Mouse (Mus musculus) heart, embryonic 11.5 days (tissue): Measurements from ENCODE around the gene Cxcl10. TPM values are rescaled to one million over a fixed set of nuclear protein-coding genes. Genes with fewer than 3 reads are reported as not detected.

Experiments used
- ATAC-seq: fragments of 200-750 bp; cut with Nextera tagmentation; replicated peaks from 2 replicates; pipeline ENCODE4 v1.8.0; 2017; ENCODE audit warnings: moderate library complexity; ENCODE audit not compliant: insufficient number of reproducible peaks, low FRiP score, low TSS enrichment
- H3K27ac ChIP-seq: fragments of 300-500 bp; sonication (generic); 2 replicates; pipeline ENCODE4 v1.5.1; 2014; ENCODE audit warnings: mild to moderate bottlenecking, low read depth, low read length
- H3K27me3 ChIP-seq: fragments of 300-500 bp; sonication (generic); 2 replicates; pipeline ENCODE4 v1.6.1; 2014; ENCODE audit warnings: mild to moderate bottlenecking, low read length, mixed read lengths; ENCODE audit not compliant: control insufficient read depth, insufficient read depth
- H3K36me3 ChIP-seq: fragments of 300-500 bp; sonication (generic); 2 replicates; pipeline ENCODE4 v1.6.1; 2014; ENCODE audit warnings: mild to moderate bottlenecking, low read length, moderate library complexity, mixed read lengths; ENCODE audit not compliant: control insufficient read depth, insufficient read depth
- H3K4me1 ChIP-seq: fragments of 300-500 bp; sonication (generic); 2 replicates; pipeline ENCODE4 v1.6.1; 2014; ENCODE audit warnings: low read length; ENCODE audit not compliant: control insufficient read depth, insufficient read depth
- H3K4me2 ChIP-seq: fragments of 300-500 bp; sonication (generic); 2 replicates; pipeline ENCODE4 v1.6.1; 2014; ENCODE audit warnings: mild to moderate bottlenecking, moderate library complexity
- H3K4me3 ChIP-seq: fragments of 300-500 bp; sonication (generic); 2 replicates; pipeline ENCODE4 v1.5.1; 2014; ENCODE audit warnings: low read depth, low read length
- H3K9ac ChIP-seq: fragments of 300-500 bp; sonication (generic); 2 replicates; pipeline ENCODE4 v1.6.1; 2014; ENCODE audit warnings: mild to moderate bottlenecking, low read depth, low read length, moderate library complexity
- H3K9me3 ChIP-seq: fragments of 300-500 bp; sonication (generic); replicated peaks from 2 replicates; pipeline ENCODE4 v1.6.1; 2016; ENCODE audit warnings: low read length; ENCODE audit not compliant: control insufficient read depth
- WGBS: fragments of 180-500 bp; shearing (Covaris S2); extraction: QIAGEN DNeasy Blood & Tissue Kit; methylation state at CpG from one replicate; pipeline ENCODE4 v1.1.7; 2014; ENCODE audit not compliant: insufficient replicate concordance; 5-methylcytosine and 5-hydroxymethylcytosine counted together
- polyA plus RNA-seq: library from polyadenylated mRNA; unstranded; fragments of >200 nt; fragmentation: Nextera tagmentation; extraction: Ambion mirVana; gene quantifications from 2 replicates; pipeline ENCODE4 v1.2.1, GENCODE M21; 2014

Cxcl10 gene
- polyA plus RNA-seq, 1 experiment from 2014 or later = 0.72 TPM

DNA sequence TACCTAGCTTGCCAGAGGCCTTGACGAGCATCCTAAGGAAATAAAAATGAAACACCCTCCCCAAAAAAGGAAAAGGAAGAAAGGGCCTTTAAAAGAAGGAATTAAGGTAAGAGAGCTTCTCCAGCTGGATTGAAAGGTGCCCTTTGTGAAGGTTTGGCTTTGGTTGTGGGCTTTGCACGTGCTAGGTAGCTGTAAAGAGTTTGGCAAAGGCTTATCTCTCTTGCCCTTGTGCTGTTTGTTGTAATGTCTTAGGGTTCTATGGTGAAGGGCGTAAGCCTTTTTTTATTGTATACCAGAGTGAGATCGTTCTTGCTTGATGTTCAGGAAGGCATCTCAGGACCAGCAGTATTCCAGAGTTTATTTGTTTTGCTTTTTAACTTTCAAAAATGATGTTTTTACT lies 8.1 kb downstream of the Cxcl10 start:
- no peak overlapping the region for H3K4me3 ChIP-seq
- no peak overlapping the region for H3K27ac ChIP-seq
- no peaks in the 10 kb centered on the region for H3K36me3 ChIP-seq
- no peak overlapping the region for H3K4me2 ChIP-seq
- ATAC-seq = no peak
- WGBS = 61% methylated on average over 4 of the region's 4 CpGs
- no peaks in the 10 kb centered on the region for H3K27me3 ChIP-seq
- H3K9ac ChIP-seq = no peak overlapping the region
- H3K9me3 ChIP-seq = no peaks in the 10 kb centered on the region
- no peaks in the 10 kb centered on the region for H3K4me1 ChIP-seq

DNA sequence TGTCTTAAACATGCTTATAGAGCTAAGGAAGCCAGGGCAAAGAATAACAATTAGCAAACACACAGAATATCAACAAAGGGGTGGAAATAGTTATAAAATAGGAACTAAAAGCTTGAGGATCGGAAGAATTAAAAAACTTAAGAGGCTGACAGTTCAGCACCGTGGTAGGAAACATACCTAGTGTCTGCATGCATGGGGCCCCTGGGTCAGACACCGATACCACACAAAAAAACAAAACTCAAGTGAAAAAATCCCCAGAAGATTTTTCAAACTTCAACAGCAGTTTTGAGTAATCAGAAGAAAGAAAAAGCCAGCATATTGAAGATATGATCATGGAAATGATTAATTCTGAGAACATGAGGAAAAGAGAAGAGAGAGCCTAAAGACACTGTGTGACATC lies 11.9 kb downstream of the Cxcl10 start:
- no peak overlapping the region for H3K27ac ChIP-seq
- no peak overlapping the region for H3K4me3 ChIP-seq
- H3K4me1 ChIP-seq = no peaks in the 10 kb centered on the region
- H3K9ac ChIP-seq = no peak overlapping the region
- ATAC-seq = no peak
- H3K27me3 ChIP-seq = no peaks in the 10 kb centered on the region
- no peaks in the 10 kb centered on the region for H3K36me3 ChIP-seq
- 69% methylated on average over 3 of the region's 3 CpGs for WGBS
- H3K9me3 ChIP-seq = no peaks in the 10 kb centered on the region
- H3K4me2 ChIP-seq = no peak overlapping the region

DNA sequence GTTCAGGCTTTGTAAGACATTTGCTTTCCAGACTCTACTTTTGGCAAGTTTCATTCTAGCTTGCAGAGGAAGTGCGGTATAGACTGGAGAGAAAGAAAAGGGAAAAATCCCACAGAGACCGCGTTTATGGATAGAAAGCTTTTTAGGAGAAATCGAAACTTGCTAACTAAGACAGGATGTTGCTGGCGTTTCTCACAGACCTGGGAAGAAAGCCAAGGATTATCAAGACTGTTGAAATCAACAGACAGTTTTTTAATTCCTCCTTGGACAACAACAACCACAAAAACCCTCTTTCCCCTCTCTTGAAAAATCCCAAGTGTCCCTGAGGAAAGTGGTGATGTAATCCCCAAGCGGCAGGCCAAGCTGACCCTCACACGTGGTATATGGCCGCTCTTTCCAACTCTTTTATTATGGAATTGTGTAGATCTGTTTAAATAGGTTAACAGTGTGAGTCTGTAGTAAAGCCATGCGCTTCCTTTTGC lies 16.3 kb downstream of the Cxcl10 start:
- Histone ChIP-seq H3K9me3 (no peaks in the 10 kb centered on the region), H3K4me2 (peak overlapping the region; percentile 23), H3K36me3 (no peaks in the 10 kb centered on the region), H3K27me3 (no peaks in the 10 kb centered on the region), H3K27ac (peak overlapping the region; percentile 58), H3K4me1 (no peaks in the 10 kb centered on the region), H3K4me3 (no peak overlapping the region), H3K9ac (no peak overlapping the region)
- no peak for ATAC-seq
- 52% methylated on average over 9 of the region's 9 CpGs for WGBS

DNA sequence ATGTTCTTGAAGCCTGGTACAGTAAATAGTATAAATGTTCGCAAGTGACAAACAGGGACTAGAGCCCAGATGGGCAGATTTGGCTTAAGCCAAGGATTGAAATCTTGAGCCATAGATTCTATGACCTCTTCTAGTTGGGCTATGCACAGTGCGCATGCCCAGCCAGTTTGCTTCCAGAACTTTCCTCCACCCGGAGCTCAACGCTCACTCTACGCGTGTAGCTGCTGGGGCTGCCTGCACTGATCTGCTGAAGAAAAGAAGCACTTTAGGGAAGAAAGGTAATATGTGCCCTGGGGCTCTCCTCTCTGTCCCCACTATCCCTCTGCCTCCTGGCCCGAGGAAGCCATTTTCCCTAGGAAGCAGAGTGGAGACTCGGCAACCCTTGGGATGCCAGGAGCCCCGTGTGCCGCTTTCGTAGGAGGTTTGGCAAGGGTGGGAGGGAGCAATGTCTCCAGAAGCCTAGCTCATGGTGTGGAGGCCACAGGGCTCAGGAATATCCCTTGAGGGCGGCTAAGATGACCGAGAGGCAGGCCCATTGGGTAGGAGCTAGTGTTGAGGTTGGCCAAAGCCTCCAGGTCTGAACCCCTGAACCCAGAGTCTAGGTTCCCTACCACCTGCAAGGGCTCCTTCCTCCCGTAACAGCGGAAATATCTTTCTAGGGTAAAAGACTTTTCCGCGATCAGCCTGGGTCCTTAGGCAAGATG lies 16.9 kb downstream of the Cxcl10 start, which contains the start of gene Art3:
Gene Art3 (plus strand): TSS at position 193 of the 704 bp plus-strand sequence.
- WGBS = 82% methylated on average over 17 of the region's 17 CpGs
- Histone ChIP-seq H3K4me3 (no peak within 1 kb of the TSS), H3K9ac (no peak within 1 kb of the TSS), H3K36me3 (no peaks in the 10 kb centered on the region), H3K27me3 (no peaks in the 10 kb centered on the region), H3K27ac (peak within 1 kb of the TSS; percentile 58), H3K4me1 (no peaks in the 10 kb centered on the region), H3K4me2 (peak within 1 kb of the TSS; percentile 23), H3K9me3 (no peaks in the 10 kb centered on the region)
- ATAC-seq = no peak

DNA sequence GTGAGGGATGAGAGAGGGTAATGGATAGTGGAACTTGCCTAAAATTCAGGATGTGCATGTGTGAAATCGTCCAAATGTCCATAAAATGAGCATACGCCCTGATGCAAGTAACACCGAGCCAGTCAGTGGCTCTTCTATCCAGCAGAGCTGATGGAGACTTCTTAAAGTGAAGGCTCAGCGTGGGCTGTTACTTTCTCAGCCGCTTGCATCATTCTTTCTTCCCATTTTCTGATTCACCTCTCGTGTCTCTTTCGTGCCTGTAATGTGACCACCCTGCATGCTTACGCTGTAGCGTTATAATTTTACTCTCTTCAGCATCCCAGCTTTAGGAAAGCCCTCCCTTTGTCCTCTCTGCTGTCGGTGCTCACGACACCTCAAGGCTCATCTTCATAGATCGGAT lies 17.6 kb downstream of the Cxcl10 start:
- H3K4me1 ChIP-seq = no peaks in the 10 kb centered on the region
- no peak for ATAC-seq
- H3K4me3 ChIP-seq = no peak overlapping the region
- H3K27ac ChIP-seq = no peak overlapping the region
- no peak overlapping the region for H3K9ac ChIP-seq
- WGBS = 85% methylated on average over 12 of the region's 12 CpGs
- H3K27me3 ChIP-seq = no peaks in the 10 kb centered on the region
- no peaks in the 10 kb centered on the region for H3K36me3 ChIP-seq
- no peaks in the 10 kb centered on the region for H3K9me3 ChIP-seq
- H3K4me2 ChIP-seq = no peak overlapping the region

DNA sequence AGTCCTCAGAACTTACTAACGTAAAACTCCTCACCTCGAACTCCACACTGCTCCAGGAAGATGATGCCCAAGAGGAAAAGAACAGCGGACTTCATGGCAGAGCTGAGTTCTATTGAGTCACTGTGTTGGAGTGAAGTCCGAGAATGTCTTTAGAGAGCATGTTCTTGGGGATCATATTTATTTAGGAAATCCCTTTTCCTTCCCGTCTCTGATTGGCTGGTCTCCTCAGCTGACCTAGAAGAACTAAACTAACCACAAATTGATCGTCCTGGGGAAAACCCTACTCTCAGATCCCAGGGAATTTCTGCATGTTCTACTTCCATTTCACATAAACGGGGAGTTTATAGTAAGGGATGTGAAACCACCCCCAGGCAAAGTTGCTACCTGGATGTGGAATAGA lies 20.8 kb downstream of the Cxcl10 start, which contains the start of gene Cxcl9:
Gene Cxcl9 (minus strand): TSS at position 151 of the 400 bp plus-strand sequence.
- no peak for ATAC-seq
- H3K36me3 ChIP-seq = no peaks in the 10 kb centered on the region
- no peak within 1 kb of the TSS for H3K4me2 ChIP-seq
- WGBS = 74% methylated on average over 7 of the region's 7 CpGs
- H3K9ac ChIP-seq = no peak within 1 kb of the TSS
- H3K4me1 ChIP-seq = no peaks in the 10 kb centered on the region
- H3K27ac ChIP-seq = no peak within 1 kb of the TSS
- H3K9me3 ChIP-seq = no peaks in the 10 kb centered on the region
- H3K4me3 ChIP-seq = no peak within 1 kb of the TSS
- H3K27me3 ChIP-seq = no peaks in the 10 kb centered on the region

DNA sequence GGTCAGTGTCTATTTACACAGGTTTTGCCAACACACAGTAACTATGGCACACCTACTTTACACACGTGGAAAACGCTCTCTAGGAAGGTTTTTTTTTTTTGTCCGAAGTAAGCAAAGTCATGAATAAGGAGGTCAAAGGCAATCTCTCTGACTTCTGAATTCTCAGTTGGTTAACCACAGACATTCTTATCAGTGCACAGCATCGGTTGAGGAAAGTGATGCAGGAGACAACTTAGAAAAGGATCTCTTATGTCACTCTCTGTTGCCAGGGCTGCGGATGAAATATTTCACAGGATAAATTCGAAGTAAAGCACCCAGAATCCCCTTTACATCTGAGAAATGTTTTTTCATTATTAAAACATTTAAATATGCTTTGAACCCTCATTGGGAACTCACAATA lies 21.3 kb downstream of the Cxcl10 start:
- WGBS = 73% methylated on average over 6 of the region's 6 CpGs
- no peak for ATAC-seq

DNA sequence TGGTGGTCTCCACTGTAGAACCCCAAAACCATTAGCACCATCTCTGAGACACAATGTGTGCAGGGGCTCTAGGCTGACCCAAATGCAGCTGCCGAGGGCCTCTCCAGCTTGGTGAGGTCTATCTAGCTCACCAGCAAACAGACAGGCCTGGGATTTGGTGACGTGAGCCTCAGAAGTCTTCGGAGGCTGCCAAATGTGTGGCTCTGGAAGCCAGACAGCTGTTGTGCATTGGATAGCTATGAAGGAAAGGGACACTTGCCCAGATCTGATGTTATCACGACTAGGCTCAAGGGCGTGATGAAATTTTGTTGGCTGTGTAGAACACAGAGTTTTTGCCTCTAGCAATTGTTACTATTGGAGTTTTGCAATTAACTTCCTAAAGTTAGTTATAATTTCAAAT lies 25.4 kb downstream of the Cxcl10 start:
- no peak overlapping the region for H3K27ac ChIP-seq
- no peak for ATAC-seq
- no peaks in the 10 kb centered on the region for H3K4me1 ChIP-seq
- no peaks in the 10 kb centered on the region for H3K36me3 ChIP-seq
- no peak overlapping the region for H3K4me3 ChIP-seq
- no peaks in the 10 kb centered on the region for H3K27me3 ChIP-seq
- no peak overlapping the region for H3K9ac ChIP-seq
- H3K9me3 ChIP-seq = no peaks in the 10 kb centered on the region
- WGBS = 56% methylated on average over 5 of the region's 5 CpGs
- H3K4me2 ChIP-seq = no peak overlapping the region

More for the DNA sequence above, 21.3 kb downstream of the Cxcl10 start:
- Histone ChIP-seq H3K27ac (no peak overlapping the region), H3K4me1 (no peaks in the 10 kb centered on the region), H3K9me3 (no peaks in the 10 kb centered on the region), H3K9ac (no peak overlapping the region), H3K4me2 (no peak overlapping the region), H3K27me3 (no peaks in the 10 kb centered on the region), H3K36me3 (no peaks in the 10 kb centered on the region), H3K4me3 (no peak overlapping the region)

DNA sequence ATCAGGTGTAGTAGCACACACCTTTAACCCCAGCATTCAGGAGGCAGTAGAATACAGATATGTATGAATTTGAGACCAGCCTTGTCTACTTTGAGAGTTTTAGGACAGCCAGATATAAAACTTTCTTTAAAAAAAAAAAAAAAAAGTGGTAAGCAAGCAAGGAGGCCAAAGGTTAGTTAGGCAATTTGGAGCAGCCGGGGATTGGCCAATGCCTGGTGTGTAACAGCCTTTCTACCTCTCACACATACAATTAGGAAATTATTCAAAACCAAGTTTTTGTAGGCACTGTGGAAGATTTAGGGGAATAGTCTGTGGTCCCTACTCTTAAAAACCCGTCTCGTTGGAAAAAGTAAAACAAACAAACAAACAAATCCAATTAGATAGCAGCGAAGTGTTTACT lies 26.1 kb downstream of the Cxcl10 start:
- no peaks in the 10 kb centered on the region for H3K4me1 ChIP-seq
- no peak overlapping the region for H3K9ac ChIP-seq
- WGBS = 77% methylated on average over 4 of the region's 4 CpGs
- H3K4me3 ChIP-seq = no peak overlapping the region
- no peak overlapping the region for H3K4me2 ChIP-seq
- H3K27me3 ChIP-seq = no peaks in the 10 kb centered on the region
- H3K9me3 ChIP-seq = no peaks in the 10 kb centered on the region
- H3K27ac ChIP-seq = no peak overlapping the region
- H3K36me3 ChIP-seq = no peaks in the 10 kb centered on the region
- no peak for ATAC-seq
